Mouse (Mus musculus): ENCODE results near the gene Naa35.

Naa35 gene

GRCm38 (mm10) chr13:59671521-59671920 is 86.5 kb downstream of the Naa35 start:
- no peak for DNase-seq (ENCODE audit: low spot score in 2 of 2)

GRCm38 (mm10) chr13:59672248-59672647 is 87.2 kb downstream of the Naa35 start:
- DNase-seq (ENCODE audit: low spot score in 2 of 2), result peak; percentile 38

GRCm38 (mm10) chr13:59673597-59673996 is 88.5 kb downstream of the Naa35 start:
- no peak for DNase-seq (ENCODE audit: low spot score in 2 of 2)

- no peak for DNase-seq (ENCODE audit: low spot score in 2 of 2)
Measured at GRCm38 (mm10) chr13:59674215-59674614, 89.2 kb downstream of the Naa35 start.

GRCm38 (mm10) chr13:59674761-59675150 is 89.7 kb downstream of the Naa35 start:
- DNase-seq (ENCODE audit: low spot score in 2 of 2), result no peak

- peak; percentile 23 for DNase-seq (ENCODE audit: low spot score in 2 of 2)
Measured at GRCm38 (mm10) chr13:59675151-59676011, 90.3 kb downstream of the Naa35 start, which contains the start of gene Golm1. TSS of gene Golm1 (minus strand) at chr13:59675811.

GRCm38 (mm10) chr13:59676316-59677229 is 91.5 kb downstream of the Naa35 start:
- no peak for DNase-seq (ENCODE audit: low spot score in 2 of 2)

- DNase-seq (ENCODE audit: low spot score in 2 of 2), result no peak
Measured at GRCm38 (mm10) chr13:59679306-59679705, 94.2 kb downstream of the Naa35 start.

- DNase-seq (ENCODE audit: low spot score in 2 of 2), result no peak
Measured at GRCm38 (mm10) chr13:59679908-59680307, 94.8 kb downstream of the Naa35 start.

GRCm38 (mm10) chr13:59682629-59683028 is 97.6 kb downstream of the Naa35 start:
- DNase-seq (ENCODE audit: low spot score in 2 of 2), result no peak

- no peak for DNase-seq (ENCODE audit: low spot score in 2 of 2)
Measured at GRCm38 (mm10) chr13:59685236-59685635, 100.2 kb downstream of the Naa35 start.

All from natural killer cell, adult 2 months (primary cell).